Mouse (Mus musculus): ENCODE measurements around the gene 1700016H13Rik.
A peak's percentile ranks its signal among the peaks of the same experiment; 100 is the strongest.

The 1700016H13Rik gene

DNA sequence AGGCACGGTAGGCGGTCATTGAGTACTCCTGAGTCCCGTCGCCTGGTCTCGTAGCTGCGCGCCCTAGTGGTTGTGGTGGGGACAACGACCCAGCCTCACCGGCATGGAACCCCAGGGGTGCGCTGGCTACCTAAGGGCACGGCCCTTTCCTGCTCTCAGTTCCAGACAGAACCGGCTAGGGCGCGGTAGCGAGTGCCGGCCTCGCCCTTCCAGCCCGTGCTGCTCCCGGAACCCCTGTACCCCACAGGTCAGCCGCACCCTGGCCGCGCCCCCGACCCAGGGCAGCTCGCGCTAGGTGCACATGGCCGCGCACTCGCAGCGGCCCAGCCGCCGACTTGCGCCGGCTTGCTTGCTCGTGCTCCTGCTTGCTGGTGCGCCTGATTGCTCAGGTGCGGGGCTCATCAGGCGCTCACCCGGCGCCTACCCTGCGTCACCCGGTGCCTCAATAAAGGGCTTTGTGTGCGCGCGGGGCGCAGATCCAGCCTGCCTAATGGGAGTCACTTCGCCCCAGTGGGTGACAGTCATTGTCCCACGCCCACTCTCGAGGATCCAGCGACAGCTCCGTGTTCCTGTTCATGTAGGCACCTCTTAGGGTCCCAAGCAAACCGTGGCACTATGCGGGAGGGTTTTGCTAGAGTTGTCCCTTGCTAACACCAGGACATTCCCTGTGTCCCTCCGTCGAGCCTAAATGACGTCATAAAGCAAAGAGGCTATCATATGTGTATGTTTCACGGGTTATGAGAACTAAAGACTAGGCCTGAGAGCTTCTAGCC lies at the start of gene 1700016H13Rik:
TSS of gene 1700016H13Rik (minus strand) at position 665 of the 773 bp plus-strand sequence.
- DNase-seq, result peak; percentile 57 to 67

DNA sequence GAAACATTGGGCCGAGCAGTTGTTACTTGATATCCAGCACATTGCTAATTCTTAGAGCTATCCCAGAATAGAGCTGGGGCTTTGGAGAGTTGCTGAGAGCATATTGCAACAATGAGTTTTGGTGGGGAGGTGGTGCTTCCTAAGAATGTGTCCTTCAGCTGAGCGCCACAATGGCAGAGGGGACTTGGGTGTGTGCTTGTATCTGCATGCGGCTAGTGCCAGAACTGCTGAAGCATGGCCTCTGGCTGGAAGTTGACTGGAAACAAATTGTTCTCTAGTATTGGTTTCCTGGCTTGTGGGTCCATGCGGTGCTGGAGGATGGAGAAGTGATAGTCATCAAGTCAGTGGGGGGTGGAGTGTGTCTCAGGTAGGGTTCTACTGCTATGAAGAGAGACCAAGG lies 49.5 kb upstream of the 1700016H13Rik start:
- DNase-seq, result no peak

DNA sequence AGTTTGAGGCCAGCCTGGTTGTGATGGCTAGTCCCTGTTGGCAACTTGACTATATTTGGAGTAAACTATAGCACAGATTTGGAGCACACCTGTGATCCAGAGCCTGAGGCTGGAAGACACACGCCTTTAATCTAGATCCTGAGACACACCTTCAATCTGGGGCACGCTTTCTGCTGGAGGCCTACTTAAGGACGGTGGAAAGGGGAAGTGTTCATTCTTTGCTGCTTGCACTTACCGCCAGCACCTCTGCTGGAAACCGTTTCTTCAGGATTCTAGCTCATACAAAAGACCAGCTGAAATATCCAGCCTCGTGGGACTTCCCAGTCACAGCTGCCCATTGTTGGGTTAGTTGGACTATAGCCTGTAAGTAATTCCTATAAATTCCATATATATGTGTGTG lies 46.7 kb upstream of the 1700016H13Rik start:
- no peak for DNase-seq

DNA sequence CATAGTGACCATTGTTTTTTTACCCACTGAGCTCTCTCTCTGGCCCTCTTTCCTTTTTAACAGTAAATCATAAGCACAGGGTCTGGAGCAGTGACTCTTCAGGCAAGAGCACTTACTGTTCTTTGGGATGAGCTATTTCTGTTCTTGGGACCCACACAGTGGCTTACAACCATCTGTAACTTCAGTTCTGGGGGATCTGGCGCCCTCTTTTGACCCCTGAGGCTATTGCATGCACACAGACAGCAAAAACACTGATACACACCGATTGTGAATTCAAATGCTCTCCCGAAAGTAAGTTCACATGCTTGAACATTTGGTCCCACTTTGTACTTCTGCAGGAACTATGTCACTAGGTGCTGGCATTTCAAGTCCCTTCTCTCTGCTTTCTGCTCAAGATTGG lies 45.7 kb upstream of the 1700016H13Rik start:
- DNase-seq, result no peak

DNA sequence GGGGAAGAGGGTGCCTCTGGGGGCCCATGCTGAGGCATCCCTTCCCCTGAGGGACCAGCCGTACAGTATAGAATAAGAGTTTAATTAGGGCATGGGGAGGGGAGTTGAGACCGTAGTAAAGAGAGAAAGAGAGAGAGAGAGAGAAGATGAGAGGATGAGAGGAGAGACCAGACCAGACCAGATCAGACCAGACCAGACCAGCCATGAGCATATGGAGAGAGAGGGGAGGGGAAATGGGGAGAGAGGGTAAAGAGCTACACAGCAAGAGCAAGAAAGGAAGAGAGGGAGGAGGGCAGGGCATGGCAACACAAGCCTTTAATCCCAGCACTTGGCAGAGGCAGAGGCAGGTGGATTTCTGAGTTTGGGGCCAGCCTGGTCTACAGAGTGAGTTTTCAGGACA lies 44.9 kb upstream of the 1700016H13Rik start:
- DNase-seq, result no peak

DNA sequence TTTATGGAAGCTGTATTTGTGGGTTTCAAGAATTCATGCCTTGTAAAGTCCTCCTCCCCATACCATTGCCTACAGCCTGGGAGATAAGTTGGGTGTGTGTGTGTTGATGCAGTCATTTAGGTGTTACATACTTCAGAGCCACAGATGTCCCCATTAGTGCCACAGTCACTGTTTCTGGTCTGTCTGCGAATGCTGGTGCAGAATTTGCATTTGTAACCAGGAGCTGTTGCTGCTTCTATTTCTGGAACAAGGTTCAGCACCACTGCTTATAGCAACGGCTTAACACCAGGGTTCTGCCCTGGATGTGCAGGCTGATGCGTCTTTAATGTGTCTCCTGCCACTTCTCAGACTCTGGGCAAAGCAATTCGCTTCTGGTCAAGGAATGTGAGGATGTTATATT lies 43.7 kb upstream of the 1700016H13Rik start:
- no peak for DNase-seq

DNA sequence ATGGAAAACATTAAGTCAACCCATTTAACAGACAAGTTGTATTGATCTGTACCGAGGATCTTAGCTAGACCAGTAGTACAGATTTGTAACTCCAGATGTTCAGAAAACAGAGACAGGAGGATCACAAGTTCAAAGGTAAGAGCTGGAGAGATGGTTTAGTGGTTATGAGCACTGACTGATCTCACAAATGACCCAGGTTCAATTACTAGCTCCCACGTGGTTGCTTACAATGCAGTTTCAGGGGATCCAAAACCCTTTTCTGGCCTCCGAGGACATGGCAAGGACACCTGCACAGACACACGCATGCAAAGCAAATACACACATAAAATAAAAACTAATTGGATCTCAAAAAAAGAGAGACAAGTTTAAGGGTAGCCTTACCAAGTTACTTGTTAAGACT lies 42.8 kb upstream of the 1700016H13Rik start:
- DNase-seq, result no peak

DNA sequence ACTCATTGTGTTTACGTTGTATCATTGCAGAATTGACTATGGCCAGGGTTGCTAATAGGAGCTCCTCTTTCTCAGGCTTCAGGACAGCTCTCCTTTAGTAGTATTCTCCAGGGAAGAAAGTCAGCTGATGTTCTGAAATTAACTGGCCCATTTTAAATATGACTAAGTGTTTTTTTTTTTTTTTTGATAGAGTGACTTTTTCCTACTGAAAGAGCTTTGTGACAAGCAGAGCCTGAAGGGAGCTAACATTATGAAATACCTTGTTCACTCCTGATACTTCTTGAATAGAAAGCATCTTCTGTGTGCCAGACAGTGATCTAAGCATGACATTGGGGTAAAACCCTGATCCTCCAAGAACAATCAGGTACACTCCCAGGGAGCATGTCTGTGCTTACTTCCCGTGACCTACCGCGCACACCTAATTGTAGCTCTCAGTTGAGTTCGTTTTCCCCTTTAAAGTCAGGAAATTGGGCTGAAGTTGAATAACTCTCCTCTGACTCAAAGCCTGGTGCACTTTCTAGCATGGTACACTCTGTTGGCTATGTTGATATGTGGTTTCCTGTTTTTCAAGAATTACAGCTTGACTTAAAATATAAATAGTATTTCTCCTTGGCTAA lies 42.2 kb upstream of the 1700016H13Rik start:
- no peak for DNase-seq

DNA sequence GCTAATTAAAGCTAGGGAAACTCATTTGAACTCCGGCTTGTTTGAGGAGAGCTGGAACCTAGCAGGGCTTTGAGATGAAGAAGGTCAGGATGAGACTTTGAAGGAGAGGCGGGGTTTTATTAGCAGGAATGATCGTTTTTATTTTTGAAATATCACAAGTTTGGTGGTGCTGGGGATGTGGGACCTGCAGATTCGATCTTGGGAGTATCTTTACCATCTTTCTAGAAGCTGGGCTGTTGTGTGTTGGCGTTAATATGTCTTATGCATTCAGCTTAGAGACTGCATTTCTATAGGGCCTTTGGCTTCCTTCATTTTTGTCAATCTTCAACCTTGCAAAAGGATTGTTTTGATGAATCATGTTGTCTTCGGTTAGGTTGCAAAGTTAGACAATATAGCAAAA lies 38.3 kb upstream of the 1700016H13Rik start:
- DNase-seq, result no peak

DNA sequence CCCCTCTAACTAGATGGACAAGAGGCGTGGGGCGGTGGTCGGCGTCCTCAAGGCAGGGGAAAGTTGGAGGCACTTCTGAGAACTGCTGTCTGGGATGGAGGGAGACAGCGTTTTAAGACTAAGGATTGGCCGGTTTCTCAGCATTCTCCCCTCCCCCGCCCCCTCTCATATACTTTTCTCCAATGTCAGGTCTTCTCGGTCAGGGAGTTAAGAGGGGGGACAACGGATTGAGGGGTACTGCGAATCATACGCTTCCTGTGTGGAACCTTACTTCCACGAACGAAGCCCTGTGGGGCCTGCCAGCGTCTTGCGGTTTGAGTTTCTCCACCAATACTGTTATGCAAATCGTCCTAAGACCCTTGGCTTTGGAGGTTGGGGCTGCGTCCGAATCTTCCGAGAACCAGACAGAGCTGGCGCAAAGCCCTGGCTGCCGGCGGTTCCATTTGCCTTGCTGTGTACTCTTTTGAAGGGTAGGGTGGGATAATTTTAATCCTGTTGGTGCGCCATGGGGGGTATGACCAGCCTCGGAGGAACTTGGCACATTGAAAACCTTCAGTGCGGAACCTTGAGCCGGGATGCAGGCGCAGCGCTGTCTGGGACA lies 37.3 kb upstream of the 1700016H13Rik start:
- DNase-seq, result peak in 1 of 2 experiments; percentile 29

DNA sequence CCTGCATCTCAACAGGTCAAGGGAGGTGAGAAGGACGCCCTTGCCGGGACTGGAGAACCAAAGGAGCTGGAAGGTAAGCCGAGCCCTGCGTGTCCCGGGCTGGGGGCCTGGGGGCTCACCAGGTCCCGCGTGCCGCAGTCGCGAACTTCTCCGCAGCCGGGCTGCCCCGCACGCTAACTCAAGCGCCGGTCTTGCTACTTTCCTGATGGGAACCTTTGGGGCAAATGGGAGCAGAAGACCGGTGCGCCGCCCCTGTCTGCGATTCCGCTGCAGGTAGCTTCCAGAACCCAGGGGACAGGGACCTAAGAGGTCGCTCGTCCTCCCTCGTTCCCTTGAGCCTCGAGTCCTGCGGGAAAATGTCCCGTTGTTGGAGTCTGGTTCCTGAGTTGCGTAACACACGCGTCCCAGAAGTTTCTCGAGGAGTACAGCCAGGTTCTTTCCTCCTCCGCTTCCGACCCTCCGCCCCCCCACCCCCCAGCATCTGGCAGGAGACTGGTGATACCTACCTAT lies 36.8 kb upstream of the 1700016H13Rik start:
- DNase-seq, result peak in 1 of 2 experiments; percentile 34

DNA sequence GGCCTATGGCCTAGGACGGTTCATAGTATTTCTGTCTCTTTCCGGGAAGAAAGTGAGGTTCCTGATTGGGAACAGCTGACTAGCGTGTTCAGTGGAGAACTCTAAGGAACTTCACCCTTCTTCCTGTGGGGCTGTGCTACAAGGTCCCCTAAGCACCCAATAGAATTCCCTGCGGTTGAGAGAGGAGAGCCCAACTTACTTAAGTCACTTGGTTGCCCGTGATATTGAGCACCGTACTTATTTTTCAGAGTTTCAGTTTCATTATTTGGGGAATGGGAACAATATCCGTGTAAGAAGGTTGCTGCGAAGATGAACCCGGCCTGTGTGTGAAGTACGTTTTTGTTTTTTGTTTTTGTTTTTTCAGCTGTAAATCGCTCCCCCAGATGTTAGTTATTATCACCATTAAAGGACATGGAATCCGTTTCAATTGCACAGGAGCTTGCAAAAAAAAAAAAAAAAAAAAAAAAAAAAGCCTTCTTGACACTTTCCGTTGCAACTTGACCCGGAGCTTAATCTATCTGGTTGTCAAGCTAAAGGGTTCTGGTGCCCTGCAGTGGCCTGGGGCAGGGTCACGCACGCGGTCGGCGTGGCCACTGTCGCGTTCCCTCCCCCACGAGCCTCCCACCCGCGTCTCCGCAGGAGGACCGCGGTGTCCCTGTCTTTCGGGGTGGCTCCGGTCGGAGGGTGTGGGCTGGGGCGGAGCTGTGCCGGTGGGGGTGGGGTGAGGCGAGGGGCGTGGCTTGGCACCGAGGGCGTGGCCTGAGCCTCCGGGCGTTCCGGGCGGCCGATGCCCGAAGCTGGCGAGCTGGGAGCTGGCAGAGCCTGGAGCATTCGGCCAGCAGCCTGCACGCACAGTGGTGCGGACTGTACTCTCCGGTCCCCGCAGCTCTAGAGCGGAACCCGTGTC lies 36.1 kb upstream of the 1700016H13Rik start, which contains the start of gene Aff1:
TSS of gene Aff1 (plus strand) at position 751 of the 907 bp plus-strand sequence.
- peak; percentile 85 to 87 for DNase-seq

DNA sequence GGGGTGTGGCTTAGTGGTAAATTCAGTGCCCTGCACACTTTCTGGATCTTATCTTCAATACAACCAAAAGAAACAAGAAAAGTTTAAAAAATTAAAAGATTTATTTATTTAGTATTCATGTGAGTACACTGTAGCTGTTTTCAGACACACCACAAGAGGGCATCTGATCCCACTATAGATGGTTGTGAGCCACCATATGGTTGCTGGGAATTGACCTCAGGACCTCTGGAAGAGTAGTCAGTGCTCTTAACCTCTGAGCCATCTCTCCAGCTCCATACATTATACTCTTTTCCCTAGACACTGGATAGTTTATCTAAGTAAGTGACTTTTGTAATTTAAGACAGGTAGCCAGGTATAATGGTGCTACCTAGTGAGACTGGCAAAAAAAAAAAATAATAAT lies 35.4 kb upstream of the 1700016H13Rik start:
- no peak for DNase-seq

DNA sequence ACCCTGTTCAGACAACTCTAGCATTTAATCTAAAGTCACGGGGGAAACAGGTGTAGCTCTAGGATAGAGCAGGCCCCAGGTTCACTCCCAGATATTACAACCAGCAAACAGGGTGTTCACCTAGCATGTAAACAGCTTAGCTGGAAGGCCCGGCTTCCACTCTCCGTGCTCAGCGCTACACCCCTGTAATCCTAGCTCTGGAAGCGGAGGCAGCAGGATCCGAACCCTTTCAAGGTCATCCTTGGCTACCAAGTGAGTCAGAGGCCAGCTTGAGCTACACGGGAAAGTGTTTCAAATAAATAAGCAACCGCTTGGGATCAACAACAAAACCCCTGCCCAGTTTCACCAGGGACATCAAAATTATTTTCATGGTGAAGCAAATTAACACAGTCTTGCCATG lies 34.4 kb upstream of the 1700016H13Rik start:
- no peak for DNase-seq

DNA sequence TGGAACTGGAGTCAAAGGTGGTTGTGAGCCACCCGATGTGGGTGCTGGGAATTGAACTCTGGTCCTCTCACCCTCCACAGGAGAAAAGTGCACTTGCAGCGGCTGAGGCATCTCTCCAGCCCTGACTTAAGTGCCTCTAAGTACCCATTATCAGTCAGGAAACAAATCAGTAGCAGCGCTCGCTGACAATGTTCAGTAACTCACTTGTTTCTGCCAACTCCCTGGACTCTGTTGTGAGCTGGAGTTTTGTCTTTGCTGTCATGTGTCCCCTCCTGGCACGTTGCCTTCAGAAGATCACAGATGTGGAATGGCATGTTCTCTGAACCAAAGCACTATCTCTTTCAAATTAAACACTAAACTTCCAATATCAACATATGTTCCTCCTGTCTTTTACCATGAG lies 33.8 kb upstream of the 1700016H13Rik start:
- no peak for DNase-seq

DNA sequence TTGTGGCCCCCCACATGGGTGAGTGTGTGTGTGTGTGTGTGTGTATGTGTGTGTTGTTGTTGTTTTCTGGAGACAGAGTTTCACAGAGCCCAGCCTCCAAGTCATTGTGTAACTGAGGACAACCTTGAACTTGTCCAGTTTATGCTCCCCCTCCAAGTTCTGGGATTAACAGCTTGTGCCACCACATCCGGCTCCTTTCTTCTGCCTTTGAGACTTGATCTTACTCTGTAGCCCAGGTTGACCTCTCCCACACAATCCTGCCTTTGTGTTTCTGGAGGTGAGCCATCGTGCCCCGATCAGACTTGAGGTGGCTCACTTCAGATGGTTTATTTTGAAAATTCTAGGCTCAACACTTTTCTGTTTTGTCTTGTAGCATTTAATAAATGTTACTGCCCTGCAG lies 26.0 kb upstream of the 1700016H13Rik start:
- DNase-seq, result no peak

DNA sequence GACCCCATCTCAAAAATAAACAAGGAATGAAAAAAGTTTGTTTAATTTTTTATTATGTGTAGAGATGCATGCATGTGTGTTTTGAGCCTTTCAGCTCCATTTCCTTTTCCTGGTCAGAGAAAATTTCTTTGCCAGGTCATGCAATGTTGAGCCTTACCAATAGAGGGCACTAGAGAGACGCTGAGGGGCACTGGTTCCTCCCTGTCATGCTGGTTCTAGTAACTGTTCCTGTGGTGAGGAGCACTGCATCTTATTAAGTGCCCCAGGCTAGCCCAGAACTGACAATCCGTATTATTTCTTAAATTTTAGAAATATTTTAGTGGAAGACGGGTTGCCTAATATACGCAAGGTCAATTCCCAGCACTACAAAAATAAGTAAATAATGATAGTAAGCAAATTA lies 24.6 kb upstream of the 1700016H13Rik start:
- DNase-seq, result peak; percentile 48 to 67

DNA sequence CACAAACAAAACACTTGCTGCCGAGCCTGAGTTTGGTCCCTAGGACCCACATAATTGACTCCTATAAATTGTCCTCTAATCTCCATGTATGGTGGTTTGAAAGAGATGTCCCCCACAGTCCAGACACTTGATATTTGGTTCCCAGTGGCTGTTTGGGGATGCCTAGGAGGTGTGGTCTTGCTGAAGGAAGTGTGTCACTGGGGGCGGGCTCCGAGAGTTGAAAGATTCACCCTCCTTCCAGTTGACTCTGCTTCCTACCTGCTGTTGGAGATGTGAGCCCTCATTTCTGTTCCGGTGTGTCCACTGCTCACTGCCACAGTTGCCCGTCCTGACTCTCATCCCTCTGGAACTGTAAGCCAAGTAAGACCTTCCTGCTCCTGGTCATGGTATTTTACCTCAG lies 23.2 kb upstream of the 1700016H13Rik start:
- no peak for DNase-seq

DNA sequence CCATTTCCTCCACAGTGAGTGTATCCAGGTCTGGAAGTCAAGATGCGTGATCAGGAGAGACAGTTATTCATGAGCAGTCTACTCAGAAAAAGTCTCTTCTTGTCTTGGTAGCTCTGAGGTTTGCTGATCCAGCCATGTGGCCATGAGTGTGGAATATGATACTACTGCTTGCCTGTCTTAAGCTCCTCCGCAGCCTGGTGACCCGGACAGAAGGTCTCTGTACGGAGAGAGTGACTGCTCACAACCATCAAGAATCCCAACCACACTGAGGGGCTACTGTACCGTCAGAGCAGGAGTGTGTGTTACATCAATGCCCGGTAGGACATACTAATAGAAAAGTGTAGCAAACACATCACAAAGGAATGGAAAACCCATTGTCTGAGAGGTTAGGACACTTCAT lies 22.1 kb upstream of the 1700016H13Rik start:
- DNase-seq, result no peak

DNA sequence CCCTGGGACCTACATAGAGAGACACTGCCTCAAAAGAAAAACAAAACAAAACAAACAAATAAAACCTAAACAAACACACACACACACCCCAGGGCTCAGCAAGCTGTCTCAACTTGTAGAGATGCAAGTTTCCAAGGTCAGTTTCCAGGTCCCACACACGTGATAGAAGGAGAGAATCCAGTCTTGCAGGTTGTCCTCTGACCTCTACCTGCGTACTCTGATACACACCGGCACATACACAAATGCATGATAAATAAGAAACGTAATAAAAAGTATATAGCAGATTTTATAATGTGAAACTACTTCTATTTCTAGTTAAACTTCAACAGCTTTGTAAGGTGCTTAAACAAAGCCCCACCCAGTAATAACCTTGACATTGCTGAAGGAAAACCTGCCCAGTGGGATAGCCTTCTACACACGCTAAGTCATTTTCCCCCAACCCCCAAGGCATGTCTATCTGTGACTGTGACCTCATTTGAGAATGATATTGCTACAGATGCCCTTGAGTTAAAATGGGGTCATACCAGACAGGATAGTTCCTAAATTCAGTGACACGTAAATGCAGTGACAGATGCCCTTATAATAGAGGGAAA lies 20.6 kb upstream of the 1700016H13Rik start:
- DNase-seq, result no peak

DNA sequence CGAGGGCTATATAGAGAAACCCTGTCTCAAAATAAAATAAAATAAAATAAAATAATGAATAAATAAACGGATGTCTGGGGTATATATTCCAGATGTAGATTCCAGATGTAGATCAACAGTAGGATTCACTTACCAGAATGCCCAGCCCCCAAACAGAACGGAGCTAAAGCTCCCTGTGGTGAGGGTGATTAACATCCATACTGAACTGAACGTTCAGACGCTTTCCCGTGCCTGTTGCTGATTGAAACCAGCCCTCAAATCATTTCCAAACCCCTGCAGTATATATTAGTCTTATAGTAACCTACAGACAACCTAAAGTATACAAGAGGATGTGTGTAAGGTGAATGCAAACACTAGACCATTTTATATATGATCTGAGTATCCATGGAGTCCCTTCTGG lies 18.7 kb upstream of the 1700016H13Rik start:
- DNase-seq, result no peak

DNA sequence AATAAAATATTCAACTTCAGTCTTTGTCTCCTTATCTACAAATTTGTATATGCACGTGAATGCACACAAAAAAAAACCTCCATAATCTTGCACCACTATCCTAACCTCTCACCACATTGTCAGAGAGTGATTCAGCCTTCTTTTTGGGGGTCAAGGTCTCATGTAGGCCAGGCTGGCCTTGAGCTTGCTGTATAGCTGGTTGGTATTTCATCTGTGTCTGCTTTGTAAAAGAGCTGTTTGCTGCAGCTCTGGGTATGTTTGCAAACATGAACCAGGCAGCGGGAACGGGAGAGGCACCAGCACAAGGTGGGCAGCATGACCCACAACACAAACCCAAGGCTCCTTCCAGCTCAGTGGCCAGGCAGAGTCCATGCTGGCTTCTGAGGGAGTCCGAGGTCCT lies 17.8 kb upstream of the 1700016H13Rik start:
- DNase-seq, result no peak

Data from thymus, adult 18-20 months (tissue).